Mouse (Mus musculus): ENCODE results near the gene Sphk1.

DNA sequence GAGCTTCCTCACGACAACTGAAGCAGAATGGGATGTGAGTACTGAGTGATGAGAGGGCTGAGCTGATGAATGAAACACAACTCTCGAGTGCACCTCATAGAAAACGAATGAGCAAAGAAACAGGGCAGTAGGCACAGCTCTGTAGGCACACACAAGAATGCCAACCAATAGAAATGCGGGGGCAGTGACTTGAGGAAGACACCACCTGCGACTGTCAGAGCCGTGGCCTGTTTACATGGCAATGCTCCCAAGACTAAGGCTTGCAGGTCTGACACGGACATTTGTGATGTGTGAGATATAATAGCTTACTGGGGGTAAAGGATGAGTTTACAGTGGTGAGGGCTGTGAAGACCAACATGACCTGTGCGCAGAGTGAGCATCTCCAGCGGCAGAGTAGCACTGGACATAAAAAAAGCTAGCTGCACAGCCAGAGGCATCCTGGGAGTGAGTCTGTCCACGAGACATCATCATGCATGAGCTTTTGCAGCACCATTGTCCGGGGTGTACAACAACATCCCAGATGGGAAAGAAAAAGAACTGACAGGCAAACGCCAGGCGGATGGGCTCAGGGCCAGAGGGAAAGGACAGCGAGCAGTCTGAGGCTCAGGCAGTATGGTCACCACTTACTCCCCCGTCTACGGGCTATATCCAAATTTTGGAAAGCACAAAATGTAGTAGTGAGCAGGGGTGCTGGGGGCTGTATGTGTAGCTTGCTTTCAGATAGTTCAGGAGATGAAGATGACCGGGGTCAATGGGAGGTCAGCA lies 16.8 kb downstream of the Sphk1 start:
- TF ChIP-seq CTCF (IDR thresholded peaks at IDR 0.05; ENCODE audit: borderline replicate concordance, control insufficient read depth, extremely low read depth, insufficient read depth, low read length, poor library complexity) (no peak), POLR2A (IDR thresholded peaks at IDR 0.05; ENCODE audit: control insufficient read depth, extremely low read depth, insufficient read depth, low read length, poor library complexity) (no peak)

Measured in thymus, adult 2 months (tissue).